Mouse (Mus musculus) liver, embryonic 14.5 days (tissue): ENCODE measurements at regions not wholly inside any gene's neighbourhood (a gene's known extent, or its start where the extent isn't known, plus 50 kb on each side); places are given as distances from the start of the nearest gene placed in this dataset.

Source experiments
- CTCF ChIP-seq: IDR thresholded peaks from 2 replicates; pipeline ENCODE4 v1.5.1; 2016; ENCODE audit warnings: antibody characterized with exemption, low read depth, control low read depth
- EP300 ChIP-seq: IDR thresholded peaks from 2 replicates; pipeline ENCODE4 v1.6.1; 2016; ENCODE audit warnings: antibody characterized with exemption, low read depth

DNA sequence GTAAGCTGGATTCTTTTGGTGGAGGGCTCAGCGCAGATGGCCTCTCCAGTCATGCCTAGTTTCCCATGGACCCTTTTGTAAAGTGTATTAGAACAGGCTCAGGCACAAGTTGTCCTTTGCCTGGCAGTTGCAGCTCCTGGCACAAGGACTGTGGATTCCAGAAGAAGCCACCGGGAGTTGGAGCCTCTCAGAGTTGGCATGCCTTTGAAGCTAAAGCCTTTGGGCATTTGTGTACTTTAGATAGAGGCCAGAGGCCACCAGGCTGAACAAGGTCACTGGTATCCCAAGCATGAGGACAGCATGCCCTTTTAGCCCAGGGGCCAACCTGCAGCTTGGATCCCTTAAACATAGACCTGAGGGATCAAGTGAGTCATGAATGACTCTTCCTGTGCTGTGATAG lies 223.9 kb upstream of the Mpped2 start:
- no peak for TF ChIP-seq CTCF
- TF ChIP-seq EP300, result no peak
